ENCODE assay signal across 14 mouse cellular contexts in the genomic region with DNA sequence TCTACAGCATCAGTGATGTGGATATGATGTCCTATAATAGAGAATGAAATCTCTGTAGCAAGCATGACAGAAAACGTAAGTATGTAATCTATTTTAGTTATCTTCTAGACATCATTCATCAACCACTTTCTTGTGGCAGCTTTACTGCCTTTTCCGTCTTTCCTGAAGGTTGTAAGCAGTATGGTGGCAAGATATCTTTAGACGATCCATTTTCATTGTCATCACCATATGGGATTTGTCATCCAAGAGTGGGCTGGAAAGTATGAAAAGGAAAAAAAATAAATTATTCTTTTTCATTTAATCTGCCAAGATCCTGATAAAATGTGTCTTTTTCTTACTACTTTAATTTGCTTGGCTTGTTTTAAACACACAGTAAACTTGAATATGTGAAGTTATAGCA.
"Had no signal": no experiment of that assay in that cellular context is flagged by ENCODE, and none has a peak within 500 bp of the region (broad histone marks: within the 10 kb centered on the region; RNA-seq: fewer than 3 reads in every experiment).

No protein-coding gene starts in this region.

- DNase-seq: kidney, adult 18-20 months; kidney, adult 9 months; kidney, postnatal 14 days; kidney, postnatal 4 days; liver; lung, adult 2 months; lung, postnatal 14 days; lung, postnatal 4 days; midbrain, embryonic 14.5 days; right cerebral cortex, postnatal 14 days; spleen, adult 18-20 months; thymus, adult 2 months; thymus, postnatal 14 days; thymus, postnatal 4 days had no signal
